Mouse (Mus musculus) megakaryocyte, embryonic 14.5 days (primary cell): ENCODE data around the gene Tbc1d14.

ENCODE experiments used
- FLI1 ChIP-seq: IDR thresholded peaks from 2 replicates; pipeline ENCODE4 v1.6.1; 2012; ENCODE audit warnings: low read length, inconsistent platforms, mixed read lengths
- GATA1 ChIP-seq: IDR thresholded peaks from 3 replicates; pipeline ENCODE4 v1.6.1; 2012; ENCODE audit warnings: mixed read lengths, low read length, inconsistent platforms, borderline replicate concordance

- TF ChIP-seq GATA1, result no peak
- no peak for TF ChIP-seq FLI1
Observed at GRCm38 (mm10) chr5:36593176-36593575, at the start of gene Tbc1d14.
